Mouse (Mus musculus): ENCODE measurements around the gene Grb2. TPM values are rescaled to one million over a fixed set of nuclear protein-coding genes. Genes with fewer than 3 reads are reported as not detected.

Grb2 gene
- total RNA-seq, 2 experiments from 2014 or later: 204 to 206 TPM

DNA sequence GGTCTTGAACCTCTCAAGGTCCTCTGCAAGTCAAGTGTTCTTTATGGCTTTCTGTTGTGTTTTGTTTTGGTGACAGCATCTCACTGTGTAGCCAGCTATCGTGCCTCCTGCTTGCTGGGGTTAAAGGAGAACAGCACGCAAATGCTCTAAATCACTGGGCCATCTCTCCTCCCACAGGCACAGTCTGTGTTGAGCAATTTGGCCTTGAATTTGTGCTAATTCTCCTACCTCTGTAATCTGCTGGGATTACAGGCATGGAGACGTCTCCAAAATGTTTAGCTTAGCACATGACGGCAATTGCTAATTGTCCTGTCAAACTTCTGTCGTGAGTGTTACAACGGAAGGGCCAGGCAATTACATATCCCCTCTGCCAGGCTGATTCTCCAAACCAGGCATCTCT is 97.2 kb downstream of the Grb2 start:
- DNase-seq (ENCODE audit: low spot score in 2 of 2): no peak

DNA sequence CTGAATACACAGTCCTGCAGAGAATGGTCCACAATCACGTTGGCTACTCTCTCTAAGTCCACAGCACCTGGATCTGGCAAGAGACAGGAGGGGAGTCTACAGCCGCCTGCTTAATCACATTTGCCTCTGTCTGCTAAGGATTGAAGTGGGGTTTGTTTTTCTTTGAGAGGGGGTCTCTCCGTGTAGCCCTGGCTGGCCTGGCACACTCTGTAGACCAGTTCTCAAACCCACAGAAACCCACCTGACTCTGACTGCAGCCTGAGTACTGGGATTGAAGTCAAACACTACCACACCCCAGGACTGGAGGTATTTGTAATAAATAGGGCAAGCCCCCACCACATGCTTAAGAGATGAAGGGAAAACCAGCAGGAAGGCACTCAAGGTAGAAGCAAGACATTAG is 98.8 kb downstream of the Grb2 start:
- no peak for DNase-seq (ENCODE audit: low spot score in 2 of 2)

DNA sequence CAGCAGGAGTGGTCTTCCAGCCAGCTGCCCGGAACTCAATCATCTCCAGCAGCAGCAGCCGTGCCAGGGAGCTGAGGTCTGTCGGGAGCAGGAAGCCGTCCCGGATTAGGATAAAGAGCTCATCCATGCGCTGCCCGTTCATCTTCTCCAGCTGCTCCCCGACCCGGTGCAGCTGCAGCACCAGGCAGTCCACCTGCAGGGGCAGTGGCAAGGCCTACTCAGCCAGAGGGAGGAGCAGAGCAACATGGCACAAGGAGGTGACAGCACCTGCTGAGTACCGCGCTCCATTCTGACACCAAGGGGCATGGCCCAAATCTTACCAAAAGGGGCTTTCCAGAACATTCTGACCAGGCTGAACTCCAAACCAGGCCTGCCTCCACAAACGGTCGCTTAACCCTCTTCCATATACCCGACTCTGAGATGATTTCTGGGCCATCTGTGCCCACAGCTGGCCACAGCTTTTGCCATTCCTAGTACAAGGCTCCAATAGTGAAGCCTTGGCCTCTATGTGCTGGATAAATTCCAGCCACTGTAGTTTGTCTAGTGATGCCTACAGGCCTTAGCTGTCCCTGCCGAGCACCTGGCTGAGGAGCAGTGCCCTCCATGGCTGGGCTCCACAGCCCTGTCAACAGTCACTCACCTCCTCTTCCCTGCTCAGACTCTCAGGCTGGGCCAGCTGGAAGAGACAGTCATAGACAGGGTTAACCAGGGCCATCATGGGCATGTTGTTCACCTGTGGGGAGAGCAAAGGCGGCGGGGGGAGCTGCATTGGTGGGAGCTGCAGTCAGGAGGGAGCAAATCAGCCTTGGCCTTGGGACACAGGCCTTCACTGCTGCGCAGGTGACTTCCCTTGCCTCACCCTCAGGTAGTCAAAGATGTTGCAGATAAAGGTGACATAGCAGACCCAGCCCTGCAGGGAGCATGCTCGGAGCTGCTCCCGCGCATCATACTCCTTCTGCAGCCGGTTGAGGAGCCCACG is 99.7 kb downstream of the Grb2 start:
- no peak for DNase-seq (ENCODE audit: low spot score in 2 of 2)

DNA sequence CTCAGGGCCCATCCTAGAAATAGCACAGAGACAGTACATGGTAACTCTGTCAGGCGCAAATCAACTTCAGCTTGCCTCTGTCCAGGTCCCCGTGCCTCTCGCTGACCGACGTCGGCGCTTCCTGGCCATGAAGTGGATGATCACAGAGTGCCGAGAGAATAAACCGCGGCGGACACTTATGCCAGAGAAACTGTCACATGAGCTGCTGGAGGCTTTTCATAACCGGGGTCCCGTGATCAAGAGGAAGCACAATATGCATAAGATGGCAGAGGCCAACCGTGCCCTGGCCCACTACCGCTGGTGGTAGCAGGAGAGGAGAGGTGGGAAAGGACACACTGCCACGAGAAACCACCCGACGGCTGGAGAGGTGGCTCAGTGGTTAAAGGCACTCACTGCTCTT is 101.7 kb downstream of the Grb2 start:
- no peak for DNase-seq (ENCODE audit: low spot score in 2 of 2)

DNA sequence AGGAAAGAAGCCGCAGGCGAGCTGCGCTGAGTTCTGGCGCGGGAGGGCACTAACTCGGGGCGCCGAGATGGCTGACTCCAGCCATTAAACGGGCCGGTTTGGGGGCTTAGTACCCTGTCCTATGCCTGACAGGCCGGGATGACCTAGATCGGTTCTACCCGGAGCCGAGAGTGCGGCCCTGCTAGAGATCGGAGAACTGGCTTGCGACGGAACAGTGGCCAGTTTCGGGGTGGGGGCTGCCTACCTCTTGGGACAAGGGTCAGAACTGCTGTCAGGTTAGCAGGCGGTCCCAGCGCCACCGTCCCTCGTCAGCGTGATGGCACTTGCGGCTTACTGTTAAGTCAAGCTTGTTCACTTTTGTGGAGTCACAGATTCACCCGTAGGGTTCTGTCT is 104.1 kb downstream of the Grb2 start:
- DNase-seq (ENCODE audit: low spot score in 2 of 2): no peak

DNA sequence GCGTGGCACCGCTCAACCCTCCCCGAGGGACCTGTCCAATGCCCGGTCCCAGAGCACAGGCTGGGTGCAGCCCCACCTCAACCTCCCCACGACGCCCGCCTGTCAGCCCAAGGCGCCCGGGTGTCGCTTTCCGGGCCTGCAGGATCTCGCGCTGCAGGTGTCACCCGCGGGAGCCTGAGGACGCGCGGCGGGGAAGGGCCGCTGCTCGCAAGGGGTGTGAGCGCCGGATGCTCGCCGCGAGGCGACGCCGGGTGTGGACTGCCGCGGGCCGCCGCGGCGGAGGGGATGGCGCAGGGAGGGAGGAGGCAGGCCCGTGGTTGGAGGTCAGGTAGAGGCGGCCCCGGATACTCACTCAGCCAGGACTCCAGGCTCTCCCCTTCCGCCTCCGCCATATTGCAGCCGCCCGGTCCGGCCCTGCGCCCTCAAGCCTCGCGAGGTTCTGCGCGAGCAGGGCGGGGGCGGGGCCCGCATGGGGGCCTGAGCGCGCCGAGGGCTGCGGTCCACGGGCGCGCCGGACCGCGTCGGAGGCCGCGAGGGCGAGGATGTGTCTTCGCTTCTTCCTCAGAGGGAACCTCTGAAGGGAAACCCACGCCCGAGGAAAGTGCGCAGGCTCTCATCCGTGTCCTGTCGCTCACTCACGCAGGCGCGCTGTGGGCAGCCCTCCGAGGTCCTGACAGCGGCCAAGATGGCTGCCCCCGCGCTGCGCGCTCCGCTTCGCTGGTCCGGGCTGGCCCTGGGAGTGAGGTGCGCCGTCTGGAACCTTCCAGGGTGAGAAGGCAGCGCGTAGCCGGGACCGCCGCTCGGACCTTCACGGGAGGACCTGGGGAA is 104.7 kb downstream of the Grb2 start, which contains the start of the genes Mrps7 and Gga3:
Gene Mrps7, plus strand, starts transcription at position 450 of the 828 bp plus-strand sequence.
Gene Gga3, minus strand, starts transcription at position 576 of the 828 bp plus-strand sequence.
- peak; percentile 84 to 89 for DNase-seq (ENCODE audit: low spot score in 2 of 2)

DNA sequence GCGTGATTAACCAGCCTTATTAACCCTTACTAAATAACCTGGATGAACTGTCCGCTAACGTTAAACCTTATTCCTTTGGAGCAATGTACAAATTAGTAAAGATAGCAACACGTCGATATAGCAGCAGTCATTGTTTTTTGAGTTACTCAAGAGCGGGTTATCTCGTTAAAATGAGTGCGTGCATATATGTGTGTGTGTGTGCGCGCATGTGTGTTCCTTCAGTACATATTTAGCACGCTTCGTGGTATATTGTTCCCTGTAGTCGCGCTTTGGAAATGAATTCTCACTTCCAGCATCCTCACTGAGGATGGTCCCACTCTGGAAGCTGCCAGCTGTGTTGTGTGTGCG is 105.3 kb downstream of the Grb2 start:
- no peak for DNase-seq (ENCODE audit: low spot score in 2 of 2)

DNA sequence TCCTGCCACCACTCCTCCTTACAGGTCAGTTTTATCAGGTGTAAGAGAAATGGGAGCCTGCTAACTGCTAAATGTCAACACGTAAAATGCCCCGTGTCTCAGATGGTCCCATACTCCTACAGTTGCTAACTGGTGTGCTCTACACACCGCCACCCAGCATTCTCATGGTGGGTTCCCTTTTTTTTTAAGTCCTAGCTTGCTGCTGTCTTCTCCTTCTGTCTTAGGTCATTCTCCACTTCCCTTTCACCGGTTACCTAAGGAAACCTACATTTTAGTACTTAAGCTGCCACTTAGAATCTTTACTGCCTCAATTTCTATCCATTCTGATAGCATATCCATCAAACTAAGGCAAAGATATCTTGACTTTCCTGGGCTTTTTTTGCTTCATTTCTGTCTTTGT is 107.2 kb downstream of the Grb2 start:
- no peak for DNase-seq (ENCODE audit: low spot score in 2 of 2)

DNA sequence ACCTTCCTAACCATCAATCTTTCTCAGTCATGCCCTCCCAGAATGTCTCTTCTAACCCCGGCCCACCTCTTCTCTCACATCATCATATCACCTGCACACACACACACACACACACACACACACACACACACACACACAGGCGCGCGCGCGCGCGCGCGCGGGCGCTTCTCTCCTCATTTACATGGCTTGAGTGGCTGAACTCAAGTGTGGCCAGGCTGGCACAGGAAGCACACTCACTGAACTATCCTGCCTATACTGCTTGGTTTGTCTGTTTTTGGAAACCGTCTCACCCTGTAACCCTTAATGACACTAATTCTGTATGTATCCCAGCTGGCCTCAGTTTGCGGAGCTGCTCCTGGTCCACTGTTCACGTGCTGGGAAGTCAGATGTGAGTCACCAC is 107.7 kb downstream of the Grb2 start:
- no peak for DNase-seq (ENCODE audit: low spot score in 2 of 2)

DNA sequence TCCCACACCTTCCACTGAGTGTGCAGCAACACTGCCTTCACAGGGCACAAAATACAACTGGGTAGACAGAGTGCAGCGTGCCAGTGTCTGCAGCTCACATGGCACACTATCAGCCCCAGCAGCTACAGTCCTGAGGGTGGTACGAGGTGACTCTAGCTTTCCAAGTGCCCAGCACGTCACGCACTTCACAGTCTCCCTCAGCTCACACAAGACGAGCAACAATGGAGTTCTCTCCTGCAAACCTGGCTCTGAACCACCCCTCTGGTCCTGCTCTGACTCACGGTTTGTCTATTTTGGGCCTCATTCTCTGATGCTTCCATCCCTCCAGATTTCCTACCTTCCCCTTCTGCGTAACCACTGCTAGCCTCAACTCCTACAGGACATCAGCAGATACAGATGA is 108.7 kb downstream of the Grb2 start:
- DNase-seq (ENCODE audit: low spot score in 2 of 2): peak; percentile 38 to 41

DNA sequence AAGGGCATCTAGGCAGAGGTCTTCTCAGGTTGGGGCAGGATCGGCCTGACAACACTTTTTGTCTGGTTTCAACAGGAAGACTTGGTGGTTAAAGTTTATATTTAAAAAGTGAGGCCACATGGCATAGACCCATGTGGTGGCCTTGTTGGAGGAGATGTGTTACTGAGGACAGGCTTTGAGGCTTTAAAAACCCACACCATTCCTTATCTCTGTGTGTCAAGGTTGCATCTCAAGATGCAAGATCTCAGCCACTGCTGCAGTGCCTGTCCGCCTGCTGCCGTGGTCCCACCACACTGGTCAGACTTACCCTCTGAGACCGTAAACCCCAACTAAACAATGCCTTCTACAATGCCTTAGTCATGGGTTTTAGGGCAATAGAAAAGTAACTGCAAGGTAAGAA is 110.1 kb downstream of the Grb2 start:
- no peak for DNase-seq (ENCODE audit: low spot score in 2 of 2)

DNA sequence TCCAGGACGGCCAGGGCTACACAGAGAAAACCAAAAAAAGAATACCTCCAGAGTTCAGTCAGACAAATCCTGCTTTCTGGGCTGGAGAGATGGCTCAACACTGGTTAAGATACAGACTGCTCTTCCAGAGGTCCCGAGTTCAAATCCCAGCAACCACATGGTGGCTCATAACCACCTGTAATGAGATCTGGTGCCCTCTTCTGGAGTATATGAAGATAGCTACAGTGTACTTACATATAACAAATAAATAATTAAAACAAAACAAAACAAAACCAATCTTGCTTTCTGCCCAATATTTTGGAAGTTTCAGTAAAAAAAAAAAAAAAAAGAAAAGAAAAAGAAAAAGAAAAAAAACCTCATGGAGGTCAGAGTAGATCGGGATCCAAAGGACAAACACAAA is 113.2 kb downstream of the Grb2 start:
- DNase-seq (ENCODE audit: low spot score in 2 of 2): no peak

Other genes with a start within 250 kb of the Grb2 start
- not detected for gene Slc16a5, start 246.1 kb downstream of the Grb2 start, total RNA-seq (2021)
- gene Armc7, start 232.9 kb downstream of the Grb2 start, total RNA-seq (2021): 10 to 100 TPM; 15.0 to 15.4 TPM
- 10 to 100 TPM; 62.2 to 63.3 TPM for gene Nt5c, start 216.7 kb downstream of the Grb2 start, total RNA-seq (2021)
- gene Jpt1, start 194.2 kb downstream of the Grb2 start, total RNA-seq (2021): 100 to 1,000 TPM; 157 TPM
- gene Sumo2, start 172.3 kb downstream of the Grb2 start, total RNA-seq (2021): 100 to 1,000 TPM; 272 to 305 TPM
- gene Nup85, start 144.2 kb downstream of the Grb2 start, total RNA-seq (2021): 10 to 100 TPM; 44.2 to 49.3 TPM
- 10 to 100 TPM; 52.8 to 54.1 TPM for gene Mrps7, start 104.7 kb downstream of the Grb2 start, total RNA-seq (2021)
- gene Gga3, start 104.5 kb downstream of the Grb2 start, total RNA-seq (2021): 10 to 100 TPM; 81.4 to 84.1 TPM
- gene Mif4gd, start 95.6 kb downstream of the Grb2 start, total RNA-seq (2021): 10 to 100 TPM; 15.4 to 16.1 TPM
- gene Slc25a19, start 80.3 kb downstream of the Grb2 start, total RNA-seq (2021): 10 to 100 TPM; 55.2 to 60.6 TPM
- 10 to 100 TPM; 62.9 to 65.2 TPM for gene Tmem94, start 56.8 kb upstream of the Grb2 start, total RNA-seq (2021)
- gene Caskin2, start 105.0 kb upstream of the Grb2 start, total RNA-seq (2021): 10 to 100 TPM; 17.7 to 18.6 TPM
- 10 to 100 TPM; 14.0 to 14.5 TPM for gene Tsen54, start 106.1 kb upstream of the Grb2 start, total RNA-seq (2021)
- gene Llgl2, start 115.5 kb upstream of the Grb2 start, total RNA-seq (2021): 1 to 10 TPM; 3.6 to 4.5 TPM
- under 1 TPM; 0.49 to 0.75 TPM for gene Myo15b, start 149.8 kb upstream of the Grb2 start, total RNA-seq (2021)
- gene Smim5, start 191.4 kb upstream of the Grb2 start, total RNA-seq (2021): under 1 TPM in 1 of 2 experiments, not detected in 1; 0.54 TPM
- gene Smim6, start 203.4 kb upstream of the Grb2 start, total RNA-seq (2021): not detected
- gene Sap30bp, start 224.7 kb upstream of the Grb2 start, total RNA-seq (2021): 10 to 100 TPM; 45.3 to 54.0 TPM
- 10 to 100 TPM; 25.9 to 27.4 TPM for gene Recql5, start 224.9 kb upstream of the Grb2 start, total RNA-seq (2021)

Data from left cerebral cortex, adult 18-20 months (tissue).